Mouse (Mus musculus): ENCODE measurements around the gene Rhoa. TPM values are rescaled to one million over a fixed set of nuclear protein-coding genes. Genes with fewer than 3 reads are reported as not detected.

Rhoa gene
- polyA plus RNA-seq, 1 experiment from 2014 or later: 288 TPM

DNA sequence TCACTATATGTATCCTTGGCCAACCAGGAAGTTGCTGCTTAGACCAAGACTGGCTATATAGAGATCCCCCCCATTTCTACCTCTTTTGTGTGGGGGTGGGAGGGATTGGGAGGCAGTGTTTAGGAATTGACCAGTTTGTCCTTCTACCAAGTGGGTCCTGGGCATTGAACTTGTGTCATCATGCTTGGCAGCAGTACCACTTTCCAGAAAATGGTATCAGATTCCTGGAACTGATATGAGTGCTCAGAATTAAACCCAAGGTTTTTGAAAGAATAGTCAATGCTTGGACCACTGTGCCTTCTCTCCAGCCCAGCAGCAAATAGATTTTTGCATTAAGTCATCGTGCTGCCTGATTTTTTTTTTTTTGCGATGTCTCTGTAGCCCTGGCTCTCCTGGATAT, 19.9 kb downstream of the Rhoa start:
- WGBS: 91% methylated on average over 2 of the region's 2 CpGs
- H3K27me3 ChIP-seq: no peaks in the 10 kb centered on the region
- H3K9me3 ChIP-seq: no peaks in the 10 kb centered on the region
- H3K4me3 ChIP-seq (replicated peaks): no peak overlapping the region
- no peak overlapping the region for H3K9ac ChIP-seq (replicated peaks)
- no peak for ATAC-seq
- H3K4me1 ChIP-seq (replicated peaks): no peaks in the 10 kb centered on the region
- no peak overlapping the region for H3K4me2 ChIP-seq (replicated peaks)
- H3K27ac ChIP-seq: no peak overlapping the region
- peaks cover 46% of the 10 kb centered on the region for H3K36me3 ChIP-seq

DNA sequence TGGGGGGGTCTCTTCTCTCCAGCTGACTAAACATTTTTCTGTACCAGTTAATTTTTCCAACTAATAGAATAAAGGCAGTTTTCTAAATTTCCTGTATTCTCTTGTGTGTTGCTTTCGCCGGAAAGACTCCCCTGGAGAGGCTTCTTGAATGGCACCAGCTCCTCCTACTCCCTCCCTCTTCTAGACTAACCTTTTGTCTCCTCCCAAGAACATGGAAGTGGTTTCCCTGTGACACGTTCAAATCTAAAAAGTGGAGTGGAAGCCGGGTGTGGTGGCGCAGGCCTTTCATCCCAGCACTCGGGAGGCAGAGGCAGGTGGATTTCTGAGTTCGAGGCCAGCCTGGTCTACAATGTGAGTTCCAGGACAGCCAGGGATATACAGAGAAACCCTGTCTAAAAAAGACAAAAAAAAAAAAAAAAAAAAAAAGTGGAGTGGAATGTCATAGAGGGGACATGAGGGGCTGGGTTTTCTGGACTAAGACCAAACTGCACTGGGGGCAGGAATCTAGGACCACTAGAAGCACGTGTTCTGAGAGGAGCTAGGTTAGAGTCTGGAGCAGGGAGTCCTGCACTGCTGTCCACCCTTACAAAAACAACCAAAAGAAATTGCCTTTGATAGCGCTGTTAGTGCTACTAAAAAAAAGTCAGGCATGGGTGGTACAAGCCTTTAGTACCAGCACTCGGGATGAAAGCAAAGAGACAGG, 32.1 kb downstream of the Rhoa start:
- Histone ChIP-seq H3K4me3 (replicated peaks) (0 out of 2 replicates have a peak overlapping the region, but pooled peaks have one; percentile 65), H3K9me3 (no peaks in the 10 kb centered on the region), H3K27ac (peak overlapping the region; percentile 91), H3K4me1 (replicated peaks) (peaks cover 27% of the 10 kb centered on the region), H3K4me2 (replicated peaks) (no peak overlapping the region), H3K9ac (replicated peaks) (no peak overlapping the region), H3K27me3 (no peaks in the 10 kb centered on the region), H3K36me3 (peaks cover 34% of the 10 kb centered on the region)
- ATAC-seq: no peak
- WGBS: 71% methylated on average over 10 of the region's 10 CpGs

DNA sequence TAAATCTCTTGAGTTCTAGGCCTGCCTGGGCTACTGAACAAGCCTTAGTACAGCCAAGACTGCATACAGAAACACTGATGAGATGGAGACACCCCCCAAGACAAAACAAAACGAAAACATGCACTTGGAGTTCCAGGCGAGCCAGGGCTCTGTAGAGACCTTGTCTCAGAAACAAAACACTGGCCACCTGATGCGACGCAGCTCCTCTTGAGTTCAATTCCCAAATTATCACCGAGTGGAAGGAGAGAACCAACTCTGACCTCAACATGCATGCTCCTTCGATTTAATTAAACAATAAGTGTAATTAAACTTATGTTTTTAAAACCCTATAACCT, 32.6 kb downstream of the Rhoa start:
- Histone ChIP-seq H3K4me2 (replicated peaks) (peak overlapping the region; percentile 73), H3K27me3 (no peaks in the 10 kb centered on the region), H3K27ac (peak overlapping the region; percentile 91), H3K4me3 (replicated peaks) (peak overlapping the region; percentile 65), H3K9me3 (no peaks in the 10 kb centered on the region), H3K9ac (replicated peaks) (peak overlapping the region; percentile 85), H3K36me3 (peaks cover 30% of the 10 kb centered on the region), H3K4me1 (replicated peaks) (peaks cover 27% of the 10 kb centered on the region)
- 31% methylated on average over 6 of the region's 6 CpGs for WGBS
- peak; percentile 22 for ATAC-seq

DNA sequence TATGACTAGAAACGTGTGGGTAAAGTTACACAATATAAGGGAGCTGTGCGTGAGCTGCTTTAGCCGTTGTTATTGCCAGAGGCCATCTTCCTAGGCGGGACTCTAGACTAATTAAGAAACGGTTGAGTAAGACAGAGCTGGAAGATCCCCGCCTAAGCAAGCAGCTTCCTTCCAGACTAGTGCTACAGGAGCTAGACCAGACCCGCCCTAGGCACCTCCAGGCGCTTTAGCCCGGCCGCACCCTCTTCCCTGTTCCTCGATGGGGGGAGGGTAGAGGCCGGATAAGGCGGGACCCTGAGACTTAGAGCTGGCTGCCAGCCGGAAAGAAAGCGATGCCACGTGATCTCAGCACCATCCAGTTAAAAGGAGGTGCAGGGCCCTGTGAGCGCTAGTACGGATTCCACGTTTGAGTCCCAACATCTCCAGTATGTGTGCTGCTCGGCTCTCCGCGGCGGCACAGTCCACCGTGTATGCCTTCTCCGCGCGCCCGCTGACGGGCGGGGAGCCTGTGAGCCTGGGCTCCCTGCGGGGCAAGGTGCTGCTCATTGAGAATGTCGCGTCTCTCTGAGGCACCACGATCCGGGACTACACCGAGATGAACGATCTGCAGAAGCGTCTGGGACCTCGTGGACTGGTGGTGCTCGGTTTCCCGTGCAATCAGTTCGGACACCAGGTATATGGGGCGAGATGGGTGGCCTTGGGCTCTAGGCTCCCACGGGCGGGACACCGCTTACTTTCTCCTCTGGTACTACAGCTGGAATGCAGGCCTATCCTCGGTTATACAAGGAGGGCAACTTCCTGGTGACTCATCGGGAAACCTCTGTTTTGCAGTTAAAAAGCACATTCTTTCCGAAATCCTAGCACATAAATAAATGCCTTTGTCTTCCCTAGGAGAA, 33.2 kb downstream of the Rhoa start, which contains the start of gene Gpx1:
Gene Gpx1, plus strand, starts transcription at position 18 of the 896 bp plus-strand sequence.
- H3K9ac ChIP-seq (replicated peaks): peak within 1 kb of the TSS; percentile 85
- peak within 1 kb of the TSS; percentile 65 for H3K4me3 ChIP-seq (replicated peaks)
- ATAC-seq: peak; percentile 97
- H3K9me3 ChIP-seq: no peaks in the 10 kb centered on the region
- H3K27me3 ChIP-seq: no peaks in the 10 kb centered on the region
- under 1% methylated on average over 49 of the region's 49 CpGs for WGBS
- H3K4me1 ChIP-seq (replicated peaks): peaks cover 27% of the 10 kb centered on the region
- H3K27ac ChIP-seq: peak within 1 kb of the TSS; percentile 91
- H3K36me3 ChIP-seq: peaks cover 24% of the 10 kb centered on the region
- H3K4me2 ChIP-seq (replicated peaks): peak within 1 kb of the TSS; percentile 73

DNA sequence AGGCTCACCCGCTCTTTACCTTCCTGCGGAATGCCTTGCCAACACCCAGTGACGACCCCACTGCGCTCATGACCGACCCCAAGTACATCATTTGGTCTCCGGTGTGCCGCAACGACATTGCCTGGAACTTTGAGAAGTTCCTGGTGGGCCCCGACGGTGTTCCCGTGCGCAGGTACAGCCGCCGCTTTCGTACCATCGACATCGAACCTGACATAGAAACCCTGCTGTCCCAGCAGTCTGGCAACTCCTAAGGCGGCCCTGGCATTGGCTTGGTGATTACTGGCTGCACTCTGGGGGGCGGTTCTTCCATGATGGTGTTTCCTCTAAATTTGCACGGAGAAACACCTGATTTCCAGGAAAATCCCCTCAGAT, 33.9 kb downstream of the Rhoa start:
- Histone ChIP-seq H3K9me3 (no peaks in the 10 kb centered on the region), H3K4me1 (replicated peaks) (peaks cover 27% of the 10 kb centered on the region), H3K36me3 (peaks cover 17% of the 10 kb centered on the region), H3K27me3 (no peaks in the 10 kb centered on the region), H3K4me2 (replicated peaks) (peak overlapping the region; percentile 73), H3K27ac (peak overlapping the region; percentile 91; the same call in 1 of the 2 replicates), H3K4me3 (replicated peaks) (peak overlapping the region; percentile 65), H3K9ac (replicated peaks) (peak overlapping the region; percentile 85)
- no peak for ATAC-seq
- WGBS: 17% methylated on average over 20 of the region's 20 CpGs

DNA sequence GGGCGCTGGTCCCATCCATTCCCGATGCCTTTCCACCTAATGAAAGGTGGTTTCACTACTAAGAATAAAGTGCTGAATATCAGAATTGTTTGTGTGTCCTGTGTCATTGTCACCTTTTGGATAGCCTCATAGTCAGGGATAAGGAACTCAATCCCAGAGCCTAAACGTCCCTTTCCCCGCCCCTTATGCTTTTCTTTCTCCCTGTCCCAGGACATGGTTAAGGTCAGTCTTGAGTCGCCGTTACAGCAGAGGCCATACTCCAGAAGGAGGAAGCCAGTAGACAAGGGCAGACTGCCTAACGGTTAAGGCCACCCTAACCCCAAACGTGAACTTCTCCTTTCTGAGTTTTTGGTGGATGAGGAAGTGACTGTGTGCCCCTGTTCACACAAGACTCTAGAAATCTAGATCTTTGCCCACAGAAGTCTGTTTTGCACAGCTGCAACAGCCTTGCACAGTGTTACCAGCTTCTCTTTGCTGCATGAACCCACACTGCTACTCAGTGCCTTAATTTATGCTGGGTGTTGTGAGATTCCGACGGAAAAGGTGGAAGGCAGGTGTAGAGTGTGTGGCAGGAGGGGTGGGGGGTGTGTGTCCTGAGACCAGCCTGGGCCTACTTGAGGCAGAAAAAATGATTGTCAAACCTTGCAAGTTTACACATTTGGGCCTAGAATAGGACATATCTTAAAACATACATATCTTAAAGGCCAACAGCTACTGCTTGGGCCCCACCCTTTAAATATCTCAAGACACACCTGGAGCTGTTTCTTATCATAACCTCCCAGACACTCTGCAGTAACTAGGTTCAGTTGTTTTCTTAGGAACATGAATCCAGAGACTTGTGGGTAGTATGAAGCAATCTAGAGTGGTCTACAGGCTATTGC, 34.6 kb downstream of the Rhoa start:
- peak overlapping the region; percentile 73 for H3K4me2 ChIP-seq (replicated peaks)
- 69% methylated on average over 10 of the region's 10 CpGs for WGBS
- H3K36me3 ChIP-seq: peaks cover 11% of the 10 kb centered on the region
- H3K27me3 ChIP-seq: no peaks in the 10 kb centered on the region
- peaks cover 27% of the 10 kb centered on the region for H3K4me1 ChIP-seq (replicated peaks)
- no peak overlapping the region for H3K27ac ChIP-seq
- no peak for ATAC-seq
- H3K9me3 ChIP-seq: no peaks in the 10 kb centered on the region
- H3K4me3 ChIP-seq (replicated peaks): peak overlapping the region; percentile 65
- H3K9ac ChIP-seq (replicated peaks): peak overlapping the region; percentile 85

DNA sequence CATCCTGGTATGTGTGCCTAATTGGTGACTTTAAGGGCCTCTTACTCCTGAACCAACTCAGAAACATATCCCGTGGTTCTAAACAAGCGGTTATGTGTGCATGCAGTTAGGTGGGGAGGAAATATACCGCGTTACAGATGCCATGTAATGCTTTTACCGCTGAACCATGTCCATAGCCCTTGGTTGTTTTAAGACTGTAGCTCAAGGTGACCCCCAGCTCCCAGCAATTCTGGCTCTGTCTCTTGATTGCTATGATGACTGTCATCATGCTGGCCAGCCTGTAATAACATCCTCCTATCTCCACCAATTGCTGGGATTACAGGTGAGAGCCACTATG, 35.2 kb downstream of the Rhoa start:
- Histone ChIP-seq H3K4me3 (replicated peaks) (no peak overlapping the region), H3K27ac (no peak overlapping the region), H3K4me1 (replicated peaks) (peaks cover 31% of the 10 kb centered on the region), H3K9me3 (no peaks in the 10 kb centered on the region), H3K4me2 (replicated peaks) (no peak overlapping the region), H3K27me3 (no peaks in the 10 kb centered on the region), H3K9ac (replicated peaks) (no peak overlapping the region), H3K36me3 (peaks cover 5% of the 10 kb centered on the region; the same call in 1 of the 2 replicates)
- no peak for ATAC-seq
- WGBS: 92% methylated on average over 5 of the region's 5 CpGs

DNA sequence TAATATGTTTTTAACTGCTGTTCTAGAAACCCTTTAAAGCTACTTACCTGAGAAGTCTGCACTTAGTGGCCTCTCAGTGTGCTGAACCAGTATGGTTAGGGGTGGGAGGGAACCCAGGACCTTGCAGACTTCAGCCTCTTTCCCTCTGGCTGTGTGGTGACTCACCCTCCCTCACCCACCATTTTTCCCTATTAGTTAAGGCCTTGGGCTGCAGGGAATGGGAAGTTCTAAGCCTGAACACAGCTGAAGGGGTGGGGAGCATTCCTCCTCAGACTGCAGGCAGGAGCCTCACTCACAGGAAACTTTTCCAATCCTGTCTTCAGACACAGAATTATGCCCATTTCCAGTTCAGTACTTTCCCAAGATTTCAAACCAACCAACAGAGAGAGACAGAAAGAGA, 35.9 kb downstream of the Rhoa start:
- Histone ChIP-seq H3K9ac (replicated peaks) (no peak overlapping the region), H3K36me3 (peaks cover 3% of the 10 kb centered on the region; the same call in 1 of the 2 replicates), H3K4me3 (replicated peaks) (no peak overlapping the region), H3K4me2 (replicated peaks) (no peak overlapping the region), H3K9me3 (no peaks in the 10 kb centered on the region), H3K4me1 (replicated peaks) (peaks cover 36% of the 10 kb centered on the region), H3K27ac (no peak overlapping the region), H3K27me3 (no peaks in the 10 kb centered on the region)
- ATAC-seq: no peak

DNA sequence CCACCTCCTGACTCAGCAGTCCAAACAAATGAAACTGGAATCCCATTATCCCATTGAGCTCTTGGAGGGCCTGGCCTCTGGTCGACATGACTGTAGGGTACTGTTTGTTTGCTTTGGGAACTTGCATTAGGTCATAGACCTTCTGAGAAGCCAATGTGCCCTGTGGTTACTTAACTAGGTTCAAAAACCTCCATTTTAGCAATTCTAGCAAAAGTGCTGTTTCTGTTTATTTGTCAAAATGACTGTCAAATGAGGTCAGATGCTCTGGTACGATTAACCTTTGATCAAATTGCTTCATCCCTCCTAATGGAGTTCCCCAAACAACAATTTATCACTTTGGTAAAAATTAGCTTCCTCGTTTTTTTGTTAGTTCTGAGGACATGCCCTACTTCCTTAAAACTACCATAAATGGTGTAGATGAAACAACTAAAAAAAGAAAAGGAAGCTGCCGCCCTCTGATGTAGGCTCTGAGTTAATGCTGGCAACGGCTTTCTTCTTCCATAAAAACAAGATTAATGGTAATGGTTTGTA, 36.4 kb downstream of the Rhoa start:
- ATAC-seq: no peak
- 67% methylated on average over 5 of the region's 5 CpGs for WGBS
- no peak overlapping the region for H3K4me3 ChIP-seq (replicated peaks)

DNA sequence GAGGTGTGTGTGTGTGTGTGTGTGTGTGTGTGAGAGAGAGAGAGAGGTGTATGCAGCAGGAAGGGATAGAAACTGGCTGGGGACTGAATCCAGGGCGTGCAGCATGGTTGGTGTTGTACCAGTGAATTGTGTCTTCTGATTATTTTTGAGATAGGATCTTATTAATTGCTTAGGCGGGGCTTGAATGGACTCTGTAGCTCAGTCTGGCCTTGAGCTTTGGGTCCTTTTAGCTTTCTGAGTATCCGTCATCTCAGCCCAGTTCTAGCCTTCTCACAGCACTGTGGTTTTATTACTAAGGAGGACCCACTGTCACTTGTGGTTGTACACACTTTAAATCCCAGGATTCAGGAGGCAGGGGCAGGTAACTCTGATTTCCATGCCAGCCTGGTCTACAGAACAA, 37.4 kb downstream of the Rhoa start:
- Histone ChIP-seq H3K4me3 (replicated peaks) (no peak overlapping the region), H3K27ac (no peak overlapping the region), H3K4me2 (replicated peaks) (no peak overlapping the region), H3K9ac (replicated peaks) (no peak overlapping the region), H3K36me3 (no peaks in the 10 kb centered on the region), H3K4me1 (replicated peaks) (peaks cover 38% of the 10 kb centered on the region), H3K27me3 (no peaks in the 10 kb centered on the region), H3K9me3 (no peaks in the 10 kb centered on the region)
- 83% methylated on average over 3 of the region's 3 CpGs for WGBS
- ATAC-seq: no peak

More for the DNA sequence above, 36.4 kb downstream of the Rhoa start:
- Histone ChIP-seq H3K36me3 (peaks cover 3% of the 10 kb centered on the region; the same call in 1 of the 2 replicates), H3K9ac (replicated peaks) (no peak overlapping the region), H3K9me3 (no peaks in the 10 kb centered on the region), H3K27ac (no peak overlapping the region), H3K4me2 (replicated peaks) (no peak overlapping the region), H3K4me1 (replicated peaks) (peaks cover 39% of the 10 kb centered on the region), H3K27me3 (no peaks in the 10 kb centered on the region)

DNA sequence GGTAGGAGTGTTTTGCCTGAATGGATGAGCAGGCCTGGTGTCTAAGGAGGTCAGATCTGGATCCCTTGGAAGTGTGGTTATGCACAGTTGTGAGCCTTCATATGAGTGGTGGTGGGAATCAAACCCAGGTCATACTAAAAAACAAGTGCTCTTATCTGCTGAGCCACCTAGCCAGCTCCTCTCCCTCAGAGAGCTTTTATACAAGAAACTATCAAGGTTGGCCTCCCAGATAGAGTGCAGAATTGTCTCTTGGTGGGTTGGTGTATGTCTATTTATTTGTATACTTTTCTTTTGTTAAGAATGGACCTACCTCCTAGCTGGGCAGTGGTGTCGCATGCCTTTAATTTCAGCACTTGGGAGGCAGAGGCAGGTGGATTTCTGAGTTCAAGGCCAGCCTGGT, 37.9 kb downstream of the Rhoa start:
- Histone ChIP-seq H3K27me3 (no peaks in the 10 kb centered on the region), H3K4me3 (replicated peaks) (no peak overlapping the region), H3K27ac (no peak overlapping the region), H3K4me1 (replicated peaks) (peaks cover 38% of the 10 kb centered on the region), H3K36me3 (no peaks in the 10 kb centered on the region), H3K9ac (replicated peaks) (no peak overlapping the region), H3K9me3 (no peaks in the 10 kb centered on the region), H3K4me2 (replicated peaks) (no peak overlapping the region)
- ATAC-seq: no peak
- 95% methylated on average over 1 of the region's 1 CpGs for whole genome bisulfite sequencing

Data from midbrain, embryonic 13.5 days (tissue).